Mouse (Mus musculus): Measurements from ENCODE around the gene Mrpl11. TPM values are rescaled to one million over a fixed set of nuclear protein-coding genes. Genes with fewer than 3 reads are reported as not detected.

Mrpl11 gene
- polyA plus RNA-seq, 1 experiment = 109 TPM

- no peak for TF ChIP-seq GATA1 (IDR thresholded peaks at IDR 0.05; ENCODE audit: low read length)
Measured at GRCm38 (mm10) chr19:4989013-4989412, 27.1 kb downstream of the Mrpl11 start.

DNA sequence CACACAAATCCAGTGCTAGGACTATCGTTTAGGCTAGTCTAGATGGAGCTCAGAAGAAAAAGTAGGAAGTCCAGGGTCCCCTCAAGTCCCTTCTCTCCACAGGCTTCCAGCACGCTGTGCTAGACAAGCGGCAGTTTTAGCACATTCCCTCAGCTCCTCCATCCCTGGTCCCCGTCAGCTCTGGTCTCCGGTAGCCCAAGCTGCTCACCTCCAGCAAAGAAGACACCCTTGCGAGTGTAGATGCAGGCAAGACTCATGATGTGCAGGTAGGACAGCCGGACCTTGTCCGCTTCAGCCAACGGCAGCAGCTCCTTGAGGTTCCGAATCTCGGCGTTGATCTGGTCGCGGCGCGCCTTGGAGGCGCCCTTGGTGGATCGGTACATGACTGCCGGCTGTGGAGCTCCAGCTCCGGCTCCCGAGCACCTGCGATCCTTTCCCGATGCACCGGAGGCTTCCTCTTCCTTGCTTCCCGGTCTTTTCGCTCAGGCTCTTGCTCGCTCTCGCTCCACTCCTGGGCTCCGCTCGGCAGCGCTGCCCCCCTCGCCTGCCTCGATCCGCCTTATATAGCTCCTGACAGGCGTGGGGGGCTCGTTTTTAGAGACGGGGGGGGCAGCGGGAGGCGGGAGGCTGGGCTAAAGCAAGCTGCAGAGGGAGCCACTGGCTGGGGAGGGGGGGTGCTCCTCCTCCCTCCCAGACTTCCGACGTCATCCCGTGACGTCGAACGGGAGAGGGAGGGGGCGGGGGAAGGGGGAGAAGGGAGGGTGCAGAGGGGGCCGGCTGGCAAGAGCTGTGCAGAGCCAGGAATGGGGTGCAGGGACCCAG, 27.7 kb downstream of the Mrpl11 start:
- no peak for TF ChIP-seq GATA1 (IDR thresholded peaks at IDR 0.05; ENCODE audit: low read length)

- TF ChIP-seq GATA1 (IDR thresholded peaks at IDR 0.05; ENCODE audit: low read length) = no peak
Measured at GRCm38 (mm10) chr19:4990256-4990625, 28.3 kb downstream of the Mrpl11 start, which contains the start of gene Npas4. TSS of gene Npas4 (minus strand) at chr19:4990316.

- TF ChIP-seq GATA1 (IDR thresholded peaks at IDR 0.05; ENCODE audit: low read length) = no peak
Measured at GRCm38 (mm10) chr19:4990716-4991115, 28.8 kb downstream of the Mrpl11 start.

DNA sequence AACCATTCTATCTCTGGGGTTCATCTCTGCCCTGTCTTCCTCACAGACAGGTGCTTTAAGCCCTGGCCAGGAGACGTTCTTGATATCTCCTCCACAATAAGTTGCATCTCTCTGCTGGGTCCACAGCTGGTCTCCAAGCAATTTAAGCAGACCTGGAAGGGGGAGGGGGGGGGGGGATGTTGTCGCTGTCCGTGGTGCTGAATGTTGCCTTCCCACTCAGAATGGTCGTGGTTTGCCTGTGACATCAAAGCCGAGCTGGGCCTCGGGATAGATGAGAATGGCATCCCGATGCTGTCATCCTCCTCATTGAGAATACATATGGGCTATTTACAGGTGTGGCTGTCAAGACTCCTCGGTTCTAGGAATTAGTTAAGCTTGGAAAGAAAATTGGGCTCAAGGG, 30.4 kb downstream of the Mrpl11 start:
- TF ChIP-seq GATA1 (IDR thresholded peaks at IDR 0.05; ENCODE audit: low read length) = no peak

DNA sequence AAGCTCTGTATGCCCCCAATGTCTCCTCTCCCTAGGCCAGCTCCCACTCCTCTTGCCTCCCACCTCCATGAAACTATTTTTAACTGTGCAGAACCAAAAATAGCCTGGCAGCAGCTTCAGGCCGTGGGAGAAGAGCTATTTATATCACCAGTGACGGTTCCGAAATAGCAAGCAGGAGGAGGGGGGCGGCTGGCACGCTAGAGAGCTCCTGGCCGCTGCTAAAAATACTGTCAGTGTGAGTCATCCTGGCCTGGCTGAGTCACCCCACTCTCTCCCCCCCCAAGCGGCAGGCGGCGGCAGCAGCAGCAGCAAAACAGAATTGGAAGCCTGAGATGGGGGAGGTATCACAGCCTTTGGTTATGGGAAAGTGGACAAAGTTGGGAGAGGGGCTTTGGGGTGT, 31.0 kb downstream of the Mrpl11 start:
- TF ChIP-seq GATA1 (IDR thresholded peaks at IDR 0.05; ENCODE audit: low read length) = no peak

- TF ChIP-seq GATA1 (IDR thresholded peaks at IDR 0.05; ENCODE audit: low read length) = no peak
Measured at GRCm38 (mm10) chr19:4994043-4994442, 32.1 kb downstream of the Mrpl11 start.

GRCm38 (mm10) chr19:4999445-5000140, 37.6 kb downstream of the Mrpl11 start:
- no peak for TF ChIP-seq GATA1 (IDR thresholded peaks at IDR 0.05; ENCODE audit: low read length)

DNA sequence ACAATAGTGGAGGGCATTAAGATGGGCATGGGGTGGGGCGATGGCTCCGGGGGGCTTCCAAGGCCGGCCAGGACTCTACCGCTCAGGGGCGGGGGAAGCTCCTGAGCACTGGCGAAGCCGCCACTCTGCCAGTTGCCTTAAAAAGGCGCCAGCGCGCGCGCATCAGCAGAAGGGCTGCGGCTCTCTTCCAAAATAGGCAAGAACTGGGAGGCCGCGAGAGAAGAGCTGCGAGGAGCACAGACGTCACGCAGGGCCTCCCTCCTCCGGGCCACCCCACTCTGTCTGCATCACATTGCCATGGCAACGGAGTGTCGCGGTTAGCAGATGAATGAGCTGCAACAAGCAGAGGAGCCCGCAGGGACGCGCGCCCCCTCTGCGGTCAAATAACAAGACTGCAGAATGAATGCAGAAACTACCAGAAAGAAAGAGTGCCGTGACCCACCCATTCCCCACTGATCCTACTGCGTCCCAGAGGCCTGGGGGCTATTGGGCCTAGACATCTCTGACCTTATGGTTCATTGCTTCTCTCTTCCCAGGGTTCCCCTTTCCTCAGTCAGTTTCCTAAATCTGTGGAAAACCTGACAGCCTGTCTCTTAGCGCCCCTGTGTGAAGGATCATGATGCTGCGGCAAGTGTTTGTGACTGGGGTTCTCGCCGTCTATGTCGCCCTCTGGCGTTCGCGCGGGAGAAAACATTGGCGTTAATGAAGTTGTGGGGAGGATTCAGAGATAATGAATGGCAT, 39.9 kb downstream of the Mrpl11 start:
- TF ChIP-seq GATA1 (IDR thresholded peaks at IDR 0.05; ENCODE audit: low read length) = no peak

GRCm38 (mm10) chr19:5004925-5005324, 43.0 kb downstream of the Mrpl11 start:
- TF ChIP-seq GATA1 (IDR thresholded peaks at IDR 0.05; ENCODE audit: low read length) = no peak

- no peak for TF ChIP-seq GATA1 (IDR thresholded peaks at IDR 0.05; ENCODE audit: low read length)
Measured at GRCm38 (mm10) chr19:5013138-5013537, 51.2 kb downstream of the Mrpl11 start.

GRCm38 (mm10) chr19:5014961-5015398, 53.0 kb downstream of the Mrpl11 start:
- TF ChIP-seq GATA1 (IDR thresholded peaks at IDR 0.05; ENCODE audit: low read length) = no peak

GRCm38 (mm10) chr19:5016221-5016742, 54.3 kb downstream of the Mrpl11 start:
- TF ChIP-seq GATA1 (IDR thresholded peaks at IDR 0.05; ENCODE audit: low read length) = no peak

Other genes starting within 250 kb of the Mrpl11 start
- gene Rbm4b, start 205.7 kb upstream of the Mrpl11 start, polyA plus RNA-seq (2012) = 4.6 and 5.3 TPM in 2 replicates
- gene Rbm4, start 168.2 kb upstream of the Mrpl11 start, polyA plus RNA-seq (2012) = 1.8 and 15.4 TPM in 2 replicates
- gene Gm21992, start 150.5 kb upstream of the Mrpl11 start, polyA plus RNA-seq (2012) = 1.7 and 12.6 TPM in 2 replicates
- gene Rbm14, start 150.5 kb upstream of the Mrpl11 start, polyA plus RNA-seq (2012) = 46.8 and 61.5 TPM in 2 replicates
- gene Ccs, start 122.8 kb upstream of the Mrpl11 start, polyA plus RNA-seq (2012) = 56.4 and 100 TPM in 2 replicates
- 0.02 TPM in 1 of 2 replicates, not detected in the other for gene Ccdc87, start 122.8 kb upstream of the Mrpl11 start, polyA plus RNA-seq (2012)
- not detected in 2 replicates for gene Ctsf, start 107.0 kb upstream of the Mrpl11 start, polyA plus RNA-seq (2012)
- 0.50 and 0.64 TPM in 2 replicates for gene Actn3, start 84.2 kb upstream of the Mrpl11 start, polyA plus RNA-seq (2012)
- gene Zdhhc24, start 83.5 kb upstream of the Mrpl11 start, polyA plus RNA-seq (2012) = 2.4 and 3.2 TPM in 2 replicates
- 3.6 and 4.9 TPM in 2 replicates for gene Bbs1, start 55.5 kb upstream of the Mrpl11 start, polyA plus RNA-seq (2012)
- 72.5 and 78.7 TPM in 2 replicates for gene Dpp3, start 33.9 kb upstream of the Mrpl11 start, polyA plus RNA-seq (2012)
- 0.09 and 0.31 TPM in 2 replicates for gene Peli3, start 19.0 kb upstream of the Mrpl11 start, polyA plus RNA-seq (2012)
- gene Npas4, start 28.2 kb downstream of the Mrpl11 start, polyA plus RNA-seq (2012) = not detected in 2 replicates
- 4.1 and 4.3 TPM in 2 replicates for gene Slc29a2, start 61.7 kb downstream of the Mrpl11 start, polyA plus RNA-seq (2012)
- gene B4gat1, start 76.7 kb downstream of the Mrpl11 start, polyA plus RNA-seq (2012) = 10.8 and 12.4 TPM in 2 replicates
- gene AC124502.3, start 76.7 kb downstream of the Mrpl11 start, polyA plus RNA-seq (2012) = 0.15 and 0.33 TPM in 2 replicates
- gene Brms1, start 79.2 kb downstream of the Mrpl11 start, polyA plus RNA-seq (2012) = 61.3 and 101 TPM in 2 replicates
- 1.1 TPM in 2 replicates for gene Rin1, start 88.3 kb downstream of the Mrpl11 start, polyA plus RNA-seq (2012)
- 0.90 and 0.95 TPM in 2 replicates for gene Cd248, start 105.9 kb downstream of the Mrpl11 start, polyA plus RNA-seq (2012)
- gene Tmem151a, start 123.4 kb downstream of the Mrpl11 start, polyA plus RNA-seq (2012) = not detected in 2 replicates
- 19.4 and 22.6 TPM in 2 replicates for gene Yif1a, start 126.4 kb downstream of the Mrpl11 start, polyA plus RNA-seq (2012)
- 1.9 and 2.1 TPM in 2 replicates for gene Cnih2, start 136.4 kb downstream of the Mrpl11 start, polyA plus RNA-seq (2012)
- 249 and 315 TPM in 2 replicates for gene Rab1b, start 144.9 kb downstream of the Mrpl11 start, polyA plus RNA-seq (2012)
- 9.0 and 11.6 TPM in 2 replicates for gene Klc2, start 156.4 kb downstream of the Mrpl11 start, polyA plus RNA-seq (2012)